Mouse (Mus musculus) urinary bladder, postnatal 25 days (tissue): ENCODE data around the gene Slc25a18.
"Not testable (repeated sequence)": the region's sequence is repeated elsewhere in the genome, so short reads cannot be mapped to it uniquely, and the experiment has no call there.

Experiments used
- DNase-seq: peaks from one replicate; pipeline ENCODE4 v3.0.0; 2022; ENCODE audit warnings: low spot score

Slc25a18 gene

DNA sequence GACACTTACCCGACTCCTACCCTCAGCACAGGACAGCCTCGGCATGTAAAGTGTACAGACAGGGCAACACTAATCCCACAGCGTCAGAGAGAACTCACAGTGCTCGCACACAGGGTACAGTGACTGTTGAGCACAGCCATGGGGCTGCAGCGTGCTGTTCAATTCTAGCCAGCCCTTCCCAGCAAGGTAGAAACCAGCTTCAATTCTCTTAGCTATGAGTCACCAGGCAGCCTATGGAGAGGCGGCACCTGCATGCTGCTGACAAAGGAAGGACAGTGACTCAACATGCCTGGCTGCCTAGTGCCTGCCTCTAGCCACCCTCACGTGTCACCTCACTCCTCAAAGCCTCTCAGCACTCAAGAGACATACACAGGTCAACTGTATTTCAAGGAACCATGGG is 24.6 kb downstream of the Slc25a18 start:
- DNase-seq: peak; percentile 15

DNA sequence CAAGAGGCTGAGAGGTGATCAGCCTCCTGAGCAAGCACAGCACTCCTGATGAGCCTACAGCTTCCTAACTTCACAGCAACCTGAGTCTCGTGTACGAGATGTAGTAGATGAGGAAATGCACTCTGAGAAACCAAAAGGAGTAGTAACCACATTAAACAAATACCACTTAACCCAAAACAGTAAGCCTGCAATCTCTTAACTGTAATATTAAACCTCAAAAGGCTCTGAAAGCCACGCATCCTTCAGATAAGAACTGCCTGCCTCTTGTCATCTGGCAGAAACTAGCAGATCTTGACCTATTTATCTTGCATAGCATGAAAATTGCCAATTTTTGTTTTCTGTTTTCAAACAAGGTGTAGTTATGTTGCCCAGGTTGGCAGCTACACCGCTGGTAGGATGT is 25.5 kb downstream of the Slc25a18 start:
- no peak for DNase-seq

DNA sequence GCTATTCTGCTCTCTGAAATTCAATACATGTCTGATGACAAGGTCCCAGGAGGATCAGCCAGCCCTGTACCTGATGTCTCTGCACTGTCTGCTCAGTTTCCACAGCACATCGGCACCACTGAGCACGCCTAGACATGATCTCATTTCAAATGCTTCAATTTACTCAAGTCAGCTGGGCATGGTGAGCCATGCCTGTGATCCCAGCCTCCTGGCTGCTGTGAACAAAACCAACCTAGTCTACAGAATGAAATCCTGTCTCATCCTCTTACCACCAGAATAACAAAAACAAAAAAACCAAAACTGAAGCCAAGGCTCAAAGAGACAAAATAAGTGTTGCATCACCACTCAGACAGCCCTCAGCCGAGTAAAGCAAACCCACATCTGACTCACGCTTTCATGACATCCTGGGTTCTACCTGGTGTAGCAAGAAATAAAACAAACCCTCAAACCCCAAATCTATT is 26.2 kb downstream of the Slc25a18 start:
- DNase-seq: no peak

DNA sequence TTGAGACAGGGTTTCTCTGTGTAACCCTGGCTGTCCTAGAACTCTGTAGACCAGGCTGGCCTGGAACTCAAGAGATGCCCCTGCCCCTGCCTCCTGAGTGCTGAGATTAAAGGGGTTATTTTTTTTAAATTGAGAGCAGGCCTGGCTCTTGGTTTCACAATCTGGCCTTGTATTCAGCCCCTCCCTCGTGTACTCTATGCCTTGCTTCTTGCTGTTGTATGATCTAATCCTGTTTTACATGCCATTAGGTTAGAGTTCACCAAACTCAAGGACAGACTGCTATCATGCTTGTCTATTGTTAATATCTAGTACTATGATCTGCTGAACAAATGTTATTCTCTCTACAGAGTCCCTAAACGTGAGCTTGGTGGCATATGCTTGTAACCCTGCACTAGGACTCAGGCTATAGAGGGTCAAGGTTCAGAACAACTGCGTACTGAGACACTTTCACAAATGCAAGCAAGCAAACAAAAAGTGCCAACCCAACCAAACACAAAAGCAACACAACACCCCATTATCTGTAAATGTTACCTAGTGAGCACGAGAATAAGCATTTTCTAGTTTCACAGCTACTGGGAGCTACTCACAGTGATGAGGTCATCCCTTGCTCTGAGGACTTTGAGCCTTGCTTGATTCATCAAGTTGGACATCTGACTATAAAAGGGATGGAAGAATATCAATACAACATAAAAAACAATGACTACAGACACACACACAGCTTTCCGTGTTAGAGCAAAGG is 33.8 kb downstream of the Slc25a18 start:
- no peak for DNase-seq

DNA sequence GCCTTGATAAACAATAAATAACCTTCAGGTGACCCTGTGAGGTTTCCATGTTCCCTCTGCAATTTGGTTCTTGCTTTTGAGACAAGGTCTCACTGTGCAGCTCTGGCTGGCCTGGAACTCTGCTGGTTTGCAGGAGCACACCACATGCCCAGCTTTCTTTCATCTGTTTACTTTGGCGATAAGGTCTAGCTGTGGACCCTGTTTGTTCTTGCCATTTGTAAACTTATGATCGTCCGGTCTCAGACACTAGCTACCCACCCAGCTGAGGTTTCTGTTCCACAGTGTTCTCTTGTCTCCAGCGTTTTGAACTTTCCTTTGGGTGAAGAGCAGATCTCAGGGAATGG is 34.3 kb downstream of the Slc25a18 start:
- no peak for DNase-seq

DNA sequence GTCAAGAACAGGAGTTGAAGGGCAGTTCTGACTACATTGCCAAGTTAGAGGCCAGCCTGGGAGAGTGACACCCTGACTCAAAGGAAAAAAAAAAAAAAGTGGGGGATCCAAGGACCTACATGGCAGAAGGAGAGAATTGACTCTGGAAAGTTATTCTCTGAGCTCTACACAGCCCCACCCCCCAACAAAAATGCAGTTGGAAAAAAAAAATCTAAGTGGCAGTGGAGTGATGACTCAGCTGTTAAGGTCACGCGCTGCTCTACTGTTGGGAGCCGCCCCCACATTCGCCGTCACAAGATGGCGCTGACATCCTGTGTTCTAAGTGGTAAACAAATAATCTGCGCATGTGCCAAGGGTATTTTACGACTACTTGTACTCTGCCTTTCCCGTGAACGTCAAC is 38.6 kb downstream of the Slc25a18 start:
- DNase-seq: not testable (repeated sequence)

DNA sequence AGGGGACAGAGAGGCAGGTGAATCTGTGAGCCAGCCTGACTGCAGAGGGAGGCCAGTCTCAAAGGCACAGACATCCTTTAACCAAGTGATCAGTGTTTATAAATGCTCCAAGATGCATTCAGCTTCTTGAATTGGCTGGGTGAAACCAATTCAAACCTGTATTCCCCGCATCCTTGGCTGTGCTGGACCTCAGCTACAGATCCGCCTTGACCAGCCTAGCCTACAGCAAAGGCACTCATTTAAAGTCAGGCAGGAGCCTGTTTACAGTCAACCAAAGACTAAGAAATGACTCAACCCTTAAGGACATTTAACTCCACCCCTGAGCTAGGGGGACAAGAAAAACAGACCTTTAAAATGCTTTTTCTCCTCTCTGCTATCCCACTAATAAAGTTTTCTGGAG is 45.9 kb downstream of the Slc25a18 start:
- no peak for DNase-seq

DNA sequence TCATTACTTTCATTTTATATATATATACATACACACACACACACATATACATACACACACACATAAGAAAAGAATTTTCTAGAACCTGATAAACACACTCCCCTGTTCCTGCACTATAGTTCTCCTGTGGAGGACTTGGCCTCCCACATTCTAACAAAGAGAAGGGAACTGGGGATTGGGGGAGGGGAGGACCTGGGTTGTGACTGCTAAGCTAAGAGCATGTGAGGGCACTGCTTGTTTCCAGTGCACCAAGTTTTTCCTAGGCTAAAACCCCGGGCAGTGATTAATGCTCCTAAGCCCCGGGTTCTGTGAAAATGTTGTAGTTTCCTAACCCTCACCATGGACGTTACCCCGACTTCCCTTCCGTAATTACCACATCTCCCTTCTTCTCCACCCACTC is 46.8 kb downstream of the Slc25a18 start:
- no peak for DNase-seq

DNA sequence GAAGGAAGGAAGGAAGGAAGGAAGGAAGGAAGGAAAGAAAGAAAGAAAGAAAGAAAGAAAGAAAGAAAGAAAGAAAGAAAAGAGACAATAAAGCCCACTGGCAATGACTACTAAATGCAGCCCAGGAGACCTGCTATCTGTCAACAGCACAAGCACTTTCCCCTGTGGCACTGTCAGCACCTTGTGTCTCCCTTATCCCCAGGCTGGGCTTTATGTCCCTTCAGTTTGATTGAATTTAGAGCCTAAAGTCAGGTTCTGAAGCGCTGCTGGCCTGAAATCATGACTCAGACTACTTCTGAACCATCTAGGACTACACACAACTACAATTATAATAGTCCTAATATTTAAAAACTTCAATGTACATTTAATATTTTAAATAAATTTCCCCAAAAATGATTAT is 47.6 kb downstream of the Slc25a18 start:
- no peak for DNase-seq

DNA sequence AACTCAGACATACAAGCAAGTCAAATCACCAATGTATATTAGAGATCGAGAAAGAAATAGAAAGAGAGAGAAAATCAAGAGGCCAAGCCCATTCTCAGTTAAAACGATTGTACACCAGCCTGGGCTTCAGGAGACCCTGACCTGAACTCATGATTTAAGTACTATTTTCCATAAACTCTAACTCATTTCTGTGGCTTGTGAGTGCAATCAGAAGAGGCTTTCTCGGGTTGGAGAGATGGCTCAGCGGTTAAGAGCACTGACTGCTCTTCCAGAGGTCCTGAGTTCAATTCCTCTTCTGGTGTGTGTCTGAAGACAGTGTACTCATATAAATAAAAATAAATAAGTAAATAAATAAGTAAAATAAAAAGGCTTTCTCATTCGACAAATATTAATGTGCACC is 48.3 kb downstream of the Slc25a18 start:
- DNase-seq: no peak

DNA sequence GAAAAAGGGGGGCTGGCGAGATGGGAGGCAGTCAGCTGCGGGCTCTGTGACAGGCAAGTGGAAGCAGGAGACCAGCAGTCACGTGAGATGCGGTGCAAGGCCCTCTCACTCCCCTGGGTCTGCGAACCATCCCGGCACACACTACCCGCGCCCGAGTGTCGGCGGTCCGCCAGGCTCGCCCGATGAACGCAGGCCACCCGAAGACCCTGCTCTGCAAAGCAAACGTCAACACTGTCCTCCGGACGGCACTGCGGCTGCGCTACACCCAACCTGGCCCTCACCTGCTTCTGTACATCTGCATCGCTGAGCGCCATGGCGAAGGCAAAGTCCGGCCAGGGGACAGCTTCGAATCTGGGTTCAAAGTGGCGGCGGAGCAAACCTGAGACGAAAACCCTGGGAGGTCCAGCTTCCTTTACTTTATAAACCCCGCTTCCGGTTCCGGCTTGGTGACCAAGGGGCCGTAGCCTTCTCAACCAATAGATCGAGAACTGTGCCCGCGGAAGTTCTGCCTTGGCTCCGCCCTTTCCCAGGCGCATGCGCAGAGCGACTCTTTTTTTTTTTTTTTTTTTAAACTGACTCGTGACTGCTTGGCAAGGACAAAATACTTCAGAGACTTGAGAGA is 49.0 kb downstream of the Slc25a18 start, which contains the start of gene Atp6v1e1:
Gene Atp6v1e1 (minus strand): TSS at position 487 of the 622 bp plus-strand sequence.
- peak; percentile 80 for DNase-seq

DNA sequence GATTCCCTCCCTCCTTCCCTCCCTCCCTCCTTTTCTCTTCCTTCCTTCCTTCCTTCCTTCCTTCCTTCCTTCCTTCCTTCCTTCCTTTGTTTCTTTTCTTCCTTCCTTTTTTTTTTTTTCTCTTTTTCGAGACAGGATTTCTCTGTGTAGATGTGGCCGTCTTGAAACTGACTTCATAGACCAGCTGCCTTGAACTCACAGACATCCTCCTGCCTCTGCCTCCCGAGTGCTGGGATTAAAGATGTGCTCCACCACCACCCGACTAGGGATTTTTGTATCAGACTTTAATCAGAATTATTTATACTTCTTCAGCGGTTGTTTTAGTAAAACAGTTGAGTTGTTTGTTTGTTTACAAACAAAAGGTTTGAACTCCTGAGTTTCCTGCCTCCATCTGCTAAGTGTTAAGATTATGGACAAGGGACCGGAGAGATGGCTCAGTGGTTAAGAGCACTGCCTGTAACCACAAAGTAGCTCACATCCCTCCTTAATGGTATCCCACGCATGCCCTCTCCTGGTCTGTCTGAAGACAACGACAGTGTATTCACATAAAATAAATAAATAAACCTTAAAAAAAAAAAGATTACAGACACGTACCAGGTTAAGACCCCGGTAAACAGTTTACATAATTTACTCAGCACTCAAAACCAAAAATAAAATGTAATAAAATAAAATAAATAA is 49.7 kb downstream of the Slc25a18 start:
- no peak for DNase-seq

DNA sequence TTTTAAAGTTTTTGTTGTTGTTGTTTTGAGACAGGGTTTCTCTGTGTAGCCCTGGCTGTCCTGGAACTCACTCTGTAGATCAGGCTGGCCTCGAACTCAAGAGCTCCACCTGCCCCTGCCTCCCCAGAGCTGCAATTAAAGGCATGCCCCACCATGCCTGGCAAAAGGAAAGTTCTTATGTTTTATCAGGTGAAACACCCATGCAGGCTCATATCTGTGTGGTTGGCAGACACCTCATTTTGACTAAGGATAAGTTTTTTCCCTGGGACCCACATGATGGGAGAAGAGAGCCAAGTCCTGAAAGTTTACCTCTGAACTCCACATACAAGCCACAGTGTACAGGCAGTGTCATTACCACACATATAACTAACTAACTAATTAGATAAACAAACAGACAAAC is 56.7 kb downstream of the Slc25a18 start:
- DNase-seq: no peak

DNA sequence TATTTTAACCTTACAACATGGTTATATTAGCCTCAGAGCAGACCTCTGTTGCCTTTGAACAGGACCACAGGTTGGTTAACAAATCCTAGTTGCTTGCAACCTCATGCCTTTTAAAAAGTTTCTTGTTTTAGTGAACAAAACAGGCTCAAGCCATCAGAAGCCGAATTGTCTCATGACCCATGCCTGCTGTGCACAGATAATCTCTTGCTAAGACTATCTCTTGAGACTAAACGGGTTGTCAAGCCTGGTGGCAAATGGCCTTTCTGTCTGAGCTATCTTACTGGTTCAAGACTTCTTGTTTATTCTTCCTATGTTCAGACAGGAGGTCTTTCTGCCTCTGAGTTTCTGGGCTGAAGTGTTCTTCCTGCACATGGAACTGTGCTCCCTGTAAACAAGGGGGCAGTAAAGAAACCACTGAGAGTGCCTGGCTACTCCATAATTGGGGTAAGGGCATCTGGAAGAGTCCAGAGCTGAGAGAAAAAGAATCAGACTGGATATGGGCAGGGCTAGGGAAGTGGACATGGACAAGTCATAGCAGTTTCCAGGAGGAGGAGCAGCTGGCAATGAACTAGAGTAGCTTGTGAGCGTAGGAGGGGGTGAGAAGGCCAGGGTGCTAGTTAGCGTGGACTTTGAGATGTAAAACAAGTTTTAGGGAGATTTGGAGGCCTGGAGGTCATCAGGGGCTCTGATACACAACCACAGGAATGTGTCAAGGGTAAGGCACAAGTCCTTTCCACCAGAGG is 57.7 kb downstream of the Slc25a18 start:
- DNase-seq: no peak

DNA sequence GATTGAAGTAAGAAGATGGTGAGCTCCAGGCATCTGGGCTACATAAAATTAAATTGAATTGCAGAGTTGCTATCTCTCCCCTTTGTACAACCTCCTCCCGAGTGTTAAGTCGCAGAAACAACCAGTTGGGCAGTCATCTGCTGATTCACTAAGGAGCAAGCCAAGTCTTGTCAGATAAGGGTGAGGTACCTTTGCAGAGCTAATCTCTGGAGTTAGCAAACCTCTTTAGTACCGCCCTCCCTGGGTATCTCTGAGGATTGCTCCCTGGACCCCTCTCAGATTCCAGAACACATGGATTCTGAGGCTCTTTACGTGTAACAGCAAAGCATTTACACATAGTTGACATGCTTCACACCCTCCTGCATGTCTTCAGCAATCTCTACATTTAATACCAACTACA is 58.7 kb downstream of the Slc25a18 start:
- DNase-seq: no peak

DNA sequence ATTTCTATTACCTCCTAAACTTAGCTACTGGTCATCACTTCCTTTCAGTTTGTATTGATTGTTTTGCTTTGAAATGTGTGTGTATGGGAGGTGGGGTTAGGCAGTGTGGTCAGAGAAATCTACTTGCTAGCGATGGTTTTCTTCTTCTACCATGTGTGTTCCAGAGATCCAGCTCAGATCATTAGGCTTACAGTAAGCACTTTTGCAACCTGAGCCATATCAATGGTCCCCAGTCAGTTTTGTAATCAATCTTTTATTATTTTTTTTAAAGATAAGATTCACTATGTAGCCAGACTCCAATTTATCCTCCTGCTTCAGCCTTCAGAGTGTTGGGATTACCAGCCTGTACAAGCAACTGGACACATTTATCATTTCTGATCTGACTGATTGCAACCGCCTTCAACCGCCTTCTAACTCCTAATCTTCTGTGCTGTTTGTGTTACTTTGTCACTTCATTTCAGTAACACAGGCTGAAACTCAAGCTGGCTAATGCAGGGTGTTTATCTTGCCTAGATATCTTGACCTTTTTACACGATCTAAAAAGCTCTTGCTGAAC is 61.5 kb downstream of the Slc25a18 start:
- no peak for DNase-seq

DNA sequence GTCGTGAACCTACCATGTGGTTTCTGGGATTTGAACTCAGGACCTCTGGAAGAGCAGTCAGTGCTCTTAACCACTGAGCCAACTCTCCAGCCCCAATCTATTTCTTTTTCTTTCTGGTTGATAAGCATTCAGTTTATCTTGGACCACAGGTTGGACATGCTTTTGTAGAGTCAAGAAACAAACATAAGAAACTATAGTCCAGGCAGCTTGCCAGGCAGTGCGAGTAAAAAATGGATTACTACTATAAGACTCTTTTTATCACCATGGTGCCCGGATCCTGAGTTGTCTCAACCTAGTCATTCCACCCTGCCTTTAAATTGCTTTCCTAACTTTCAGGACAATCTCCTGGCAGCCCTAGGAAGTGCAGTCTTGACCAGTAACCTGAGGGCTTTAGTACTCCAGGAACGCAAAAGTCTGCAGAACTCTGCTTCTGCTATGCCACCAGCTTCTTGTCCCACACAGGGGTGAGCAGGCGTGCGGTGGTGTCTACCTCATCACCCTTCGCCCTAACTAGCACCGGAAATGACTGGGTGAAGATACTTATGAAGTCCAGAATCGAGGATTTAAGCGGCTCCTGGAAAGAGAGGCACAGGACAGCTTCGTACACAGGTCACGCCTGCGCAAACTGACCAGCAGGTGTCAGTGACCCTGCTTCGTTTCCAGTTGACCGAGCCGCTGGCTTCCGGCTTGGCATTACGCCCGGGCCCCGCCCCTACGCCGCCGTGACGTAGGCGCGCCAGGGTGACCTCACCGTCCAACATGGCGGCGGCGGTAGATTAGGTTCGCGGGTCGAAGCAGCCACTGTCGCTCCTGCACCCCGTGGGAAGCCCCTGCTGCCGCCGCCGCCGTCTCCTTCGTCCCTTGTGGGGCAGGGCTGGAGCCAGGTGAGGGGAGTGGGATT is 62.3 kb downstream of the Slc25a18 start, which contains the start of gene Bcl2l13:
Gene Bcl2l13 (plus strand): TSS at position 739 of the 901 bp plus-strand sequence.
- DNase-seq: peak; percentile 99

DNA sequence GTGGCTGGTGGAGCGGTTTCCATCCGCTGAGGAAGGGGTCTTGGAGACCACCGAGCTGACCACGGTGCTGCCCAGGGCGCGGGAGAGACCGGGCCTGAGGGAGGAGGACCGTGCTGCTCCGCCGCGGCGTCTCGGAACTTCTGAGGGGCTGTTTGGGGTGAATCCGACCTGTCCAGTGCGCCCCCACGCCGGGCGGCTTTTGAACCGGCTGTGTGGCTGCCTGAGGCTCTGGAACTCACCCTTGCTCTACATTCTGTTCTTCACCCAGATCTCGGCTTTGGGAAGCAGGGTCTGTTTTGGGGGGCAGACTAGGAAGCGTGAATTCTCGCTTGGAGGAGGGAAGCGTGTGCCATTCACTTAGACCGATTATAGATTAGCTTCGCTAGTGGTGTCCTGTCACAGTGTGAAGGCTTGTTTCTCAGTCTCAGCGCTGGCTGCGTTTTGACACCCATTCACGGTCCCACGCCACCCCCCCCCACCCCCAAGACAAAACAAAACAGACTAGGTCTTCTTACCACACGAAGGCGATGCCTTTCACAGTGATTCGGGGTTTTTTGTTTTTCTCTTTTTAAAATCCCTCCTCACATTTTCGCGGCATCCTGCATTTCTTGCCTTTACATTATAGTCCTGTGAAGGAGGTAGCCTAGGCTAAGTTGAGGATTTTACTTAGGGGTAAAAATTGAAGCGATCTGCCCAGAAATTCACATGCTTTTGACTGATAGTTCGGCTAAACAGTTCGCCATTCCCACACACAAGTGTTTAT is 63.2 kb downstream of the Slc25a18 start:
- no peak for DNase-seq

DNA sequence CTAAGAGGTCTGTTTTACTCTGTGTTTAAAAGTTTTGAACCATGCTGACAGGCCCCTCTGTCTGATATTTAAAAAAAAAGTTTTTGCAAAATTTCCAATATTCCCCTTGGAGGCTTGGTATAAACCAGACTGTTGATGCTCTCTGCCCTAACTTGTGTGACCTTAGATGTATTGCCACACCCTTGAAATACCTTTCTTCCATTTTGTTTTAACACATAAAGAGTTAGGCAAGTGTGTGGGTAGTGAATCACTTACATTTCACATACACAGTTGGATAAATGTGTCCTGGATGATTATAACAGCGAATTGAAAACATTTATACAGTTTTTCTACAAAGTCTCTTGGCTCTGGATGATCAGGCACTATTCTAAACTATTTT is 63.8 kb downstream of the Slc25a18 start:
- no peak for DNase-seq

DNA sequence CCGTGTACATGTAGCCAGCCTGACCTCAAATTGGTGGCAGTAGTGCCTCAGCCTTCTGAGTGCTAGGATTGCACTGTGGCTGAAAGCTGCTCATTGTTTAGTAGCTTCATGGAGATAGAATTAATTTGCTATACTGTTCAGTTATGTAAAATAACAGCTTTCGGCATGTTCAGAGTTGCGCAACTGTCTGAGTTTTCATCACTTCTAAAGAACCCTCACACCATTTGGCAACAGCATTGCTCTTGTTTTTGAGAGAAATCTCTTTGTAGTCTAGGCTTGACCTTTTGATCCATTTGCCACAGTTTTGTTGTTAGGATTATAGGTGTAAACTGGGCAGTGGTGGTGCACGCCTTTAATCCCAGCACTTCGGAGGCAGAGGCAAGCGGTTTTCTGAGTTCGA is 66.9 kb downstream of the Slc25a18 start:
- DNase-seq: no peak
